Mouse (Mus musculus) erythroblast, embryonic 14.5 days (primary cell): ENCODE data around the gene Pde3a. TPM values are rescaled to one million over a fixed set of nuclear protein-coding genes. Genes with fewer than 3 reads are reported as not detected.

Experiments
- H3K27me3 ChIP-seq: 2 replicates; pipeline ENCODE4 v1.6.1; 2012; ENCODE audit warnings: inconsistent platforms; ENCODE audit not compliant: control insufficient read depth
- H3K36me3 ChIP-seq: 2 replicates; pipeline ENCODE4 v1.6.1; 2012; ENCODE audit warnings: mild to moderate bottlenecking, inconsistent platforms; ENCODE audit not compliant: control insufficient read depth
- H3K4me1 ChIP-seq: 2 replicates; pipeline ENCODE4 v1.6.1; 2012; ENCODE audit warnings: inconsistent platforms; ENCODE audit not compliant: control insufficient read depth
- H3K4me3 ChIP-seq: replicated peaks from 2 replicates; pipeline ENCODE3; 2012; ENCODE audit warnings: moderate library complexity, mild to moderate bottlenecking, inconsistent platforms
- H3K9me3 ChIP-seq: 2 replicates; pipeline ENCODE4 v1.6.1; 2012; ENCODE audit warnings: low read length, inconsistent platforms, mixed read lengths; ENCODE audit not compliant: control insufficient read depth
- GATA1 ChIP-seq: IDR thresholded peaks from 2 replicates; pipeline ENCODE4 v1.6.1; 2012; ENCODE audit warnings: low read length, inconsistent platforms, mixed read lengths
- TAL1 ChIP-seq: IDR thresholded peaks from 3 replicates; pipeline ENCODE4 v1.6.1; 2012; ENCODE audit warnings: low read length, inconsistent platforms, mixed read lengths
- polyA plus RNA-seq: library from polyadenylated mRNA; stranded (reverse); fragments of >175 nt; gene quantifications from 2 replicates; pipeline ENCODE4 v1.2.3, GENCODE M21; 2012

Pde3a gene
- polyA plus RNA-seq, 1 experiment: not detected

DNA sequence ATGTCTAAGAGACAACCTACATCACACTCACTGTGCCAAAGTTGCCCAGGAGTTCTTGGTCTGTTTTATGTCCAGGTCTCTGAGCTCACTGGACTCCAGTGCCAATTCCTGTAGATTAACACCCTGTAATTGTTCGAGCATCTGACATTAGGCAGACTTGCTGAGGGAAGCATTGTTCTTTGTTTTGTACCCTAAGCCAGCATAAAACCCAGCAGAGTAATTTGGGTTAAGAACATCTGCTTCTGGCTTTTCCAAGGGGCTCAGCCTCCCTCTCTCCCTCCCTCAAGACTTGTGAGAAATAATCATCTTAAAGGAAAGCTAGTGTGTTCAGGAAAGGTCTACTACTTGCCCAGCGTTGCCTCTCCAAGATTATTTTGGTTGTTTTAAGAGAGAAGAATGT, 225.2 kb downstream of the Pde3a start:
- H3K4me3 ChIP-seq: no peak overlapping the region
- peaks cover 10% of the 10 kb centered on the region for H3K9me3 ChIP-seq
- no peaks in the 10 kb centered on the region for H3K27me3 ChIP-seq
- TF ChIP-seq TAL1 (no peak), GATA1 (no peak)
- H3K36me3 ChIP-seq: no peaks in the 10 kb centered on the region
- no peaks in the 10 kb centered on the region for H3K4me1 ChIP-seq

DNA sequence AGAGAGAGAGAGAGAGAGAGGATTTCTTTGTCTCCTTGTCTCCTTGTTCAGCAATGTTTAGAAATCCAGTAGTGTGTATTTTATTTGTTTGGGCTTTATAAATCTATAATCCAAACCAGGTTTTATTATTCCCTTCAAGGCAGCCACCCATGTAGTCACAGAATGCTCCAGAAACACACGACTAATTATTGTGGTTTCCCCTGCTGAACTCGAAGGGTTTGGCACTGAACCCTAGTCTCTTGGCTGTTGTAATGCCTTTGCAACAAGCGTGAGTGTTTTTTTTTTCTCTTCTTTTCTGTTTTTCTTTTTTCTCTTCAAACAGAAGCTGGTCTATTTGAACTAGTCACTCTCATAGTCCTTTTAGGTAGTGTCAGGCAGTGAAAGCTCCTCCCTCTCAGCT, 225.6 kb downstream of the Pde3a start:
- peaks cover 10% of the 10 kb centered on the region for H3K9me3 ChIP-seq
- no peaks in the 10 kb centered on the region for H3K4me1 ChIP-seq
- H3K4me3 ChIP-seq: no peak overlapping the region
- H3K27me3 ChIP-seq: no peaks in the 10 kb centered on the region
- TF ChIP-seq GATA1: no peak
- TF ChIP-seq TAL1: no peak
- H3K36me3 ChIP-seq: no peaks in the 10 kb centered on the region

DNA sequence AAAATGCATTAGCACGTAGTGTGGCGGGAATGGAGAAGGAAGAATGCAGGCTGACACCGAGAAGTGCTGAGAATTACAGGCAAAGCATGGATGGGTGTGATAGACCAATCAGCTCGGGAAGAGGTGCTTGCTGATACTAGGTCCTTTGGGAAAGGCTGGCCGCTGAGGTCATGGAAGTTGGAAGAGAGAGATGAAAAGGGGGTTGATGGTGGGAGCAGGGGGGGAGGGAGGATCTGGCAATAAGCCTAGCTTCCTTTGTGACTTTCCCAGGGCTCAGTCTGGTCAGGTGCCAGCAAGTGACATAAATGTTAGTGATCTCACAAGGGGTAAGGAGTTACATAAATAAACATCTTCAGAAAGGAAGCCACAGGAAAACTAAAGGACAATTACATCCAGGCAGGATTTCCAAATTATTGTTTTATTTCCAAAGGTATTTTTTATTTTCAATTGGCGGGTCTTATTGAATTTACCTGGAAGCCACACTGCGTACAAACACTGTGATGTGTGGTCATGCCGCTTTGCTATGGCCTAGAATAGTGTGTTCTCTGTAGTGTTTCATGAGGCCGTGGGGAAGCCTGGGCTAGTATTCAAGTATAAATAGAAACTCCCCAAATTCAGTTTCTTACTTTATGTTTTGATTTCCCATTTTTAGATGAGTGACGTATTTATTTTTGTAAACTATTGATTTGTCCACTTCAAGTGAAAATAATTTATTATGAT, 236.4 kb downstream of the Pde3a start:
- no peak for TF ChIP-seq TAL1
- no peak for TF ChIP-seq GATA1
- Histone ChIP-seq H3K4me3 (no peak overlapping the region), H3K27me3 (no peaks in the 10 kb centered on the region), H3K36me3 (no peaks in the 10 kb centered on the region), H3K9me3 (no peaks in the 10 kb centered on the region), H3K4me1 (no peaks in the 10 kb centered on the region)

DNA sequence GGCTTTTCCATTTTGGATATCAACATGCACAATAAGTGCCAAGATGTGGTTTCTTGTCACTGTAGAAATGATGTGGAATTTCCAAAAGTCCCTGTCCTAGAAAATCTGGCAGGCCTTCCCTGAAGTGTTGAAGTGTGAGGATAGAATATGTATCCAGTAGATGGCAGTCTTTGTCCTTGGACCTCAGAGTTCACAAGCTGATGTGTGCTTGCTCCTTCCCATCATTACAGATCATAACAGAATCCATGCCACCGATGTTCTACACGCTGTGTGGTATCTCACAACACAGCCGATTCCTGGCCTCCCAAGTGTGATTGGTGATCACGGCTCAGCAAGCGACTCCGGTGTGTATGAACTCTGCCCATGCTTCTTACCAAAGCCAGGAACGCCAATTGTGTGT, 238.2 kb downstream of the Pde3a start:
- no peaks in the 10 kb centered on the region for H3K4me1 ChIP-seq
- no peaks in the 10 kb centered on the region; the same call in 1 of the 2 replicates for H3K9me3 ChIP-seq
- no peaks in the 10 kb centered on the region for H3K36me3 ChIP-seq
- H3K4me3 ChIP-seq: no peak overlapping the region
- TF ChIP-seq GATA1: no peak
- no peak for TF ChIP-seq TAL1
- no peaks in the 10 kb centered on the region for H3K27me3 ChIP-seq

DNA sequence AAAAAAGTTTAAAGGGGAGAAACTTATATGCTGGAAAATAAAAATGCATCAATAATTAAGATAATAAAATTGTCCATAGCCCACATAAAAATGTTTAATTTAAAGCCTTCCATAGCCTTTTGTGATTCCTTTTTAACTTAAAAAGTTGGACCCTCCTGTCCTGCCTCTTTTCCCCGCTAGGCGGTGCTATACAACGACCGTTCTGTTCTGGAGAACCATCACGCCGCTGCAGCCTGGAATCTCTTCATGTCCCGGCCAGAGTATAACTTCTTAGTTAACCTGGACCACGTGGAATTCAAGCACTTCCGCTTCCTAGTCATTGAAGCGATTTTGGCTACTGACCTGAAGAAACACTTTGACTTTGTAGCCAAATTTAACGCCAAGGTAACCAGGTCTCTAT, 239.6 kb downstream of the Pde3a start:
- no peaks in the 10 kb centered on the region; the same call in 1 of the 2 replicates for H3K9me3 ChIP-seq

DNA sequence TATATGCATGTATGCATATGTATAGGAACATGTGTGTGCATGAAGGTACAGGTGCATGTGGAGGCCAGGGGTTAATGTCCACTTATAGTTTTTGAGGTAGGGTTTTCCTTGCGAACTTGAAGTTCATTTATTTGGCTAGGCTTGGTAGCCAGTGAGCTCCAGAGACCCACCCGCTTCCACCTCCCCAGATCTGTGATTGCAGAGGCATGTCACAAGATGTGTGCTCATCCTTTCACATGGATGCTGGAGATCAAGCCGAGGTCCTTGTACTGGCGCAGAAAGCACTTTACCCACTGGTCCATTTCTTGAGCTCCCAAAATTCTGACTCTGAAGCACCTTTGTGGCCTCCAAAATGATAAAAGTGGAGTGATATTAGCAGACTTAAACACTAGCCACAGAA, 245.8 kb downstream of the Pde3a start:
- Histone ChIP-seq H3K36me3 (no peaks in the 10 kb centered on the region), H3K9me3 (no peaks in the 10 kb centered on the region; the same call in 1 of the 2 replicates), H3K27me3 (no peaks in the 10 kb centered on the region), H3K4me1 (no peaks in the 10 kb centered on the region), H3K4me3 (no peak overlapping the region)
- TF ChIP-seq GATA1: no peak
- TF ChIP-seq TAL1: no peak

More for the DNA sequence above, 239.6 kb downstream of the Pde3a start:
- TF ChIP-seq TAL1 (no peak), GATA1 (no peak)
- Histone ChIP-seq H3K4me1 (no peaks in the 10 kb centered on the region), H3K4me3 (no peak overlapping the region), H3K36me3 (no peaks in the 10 kb centered on the region), H3K27me3 (no peaks in the 10 kb centered on the region)

DNA sequence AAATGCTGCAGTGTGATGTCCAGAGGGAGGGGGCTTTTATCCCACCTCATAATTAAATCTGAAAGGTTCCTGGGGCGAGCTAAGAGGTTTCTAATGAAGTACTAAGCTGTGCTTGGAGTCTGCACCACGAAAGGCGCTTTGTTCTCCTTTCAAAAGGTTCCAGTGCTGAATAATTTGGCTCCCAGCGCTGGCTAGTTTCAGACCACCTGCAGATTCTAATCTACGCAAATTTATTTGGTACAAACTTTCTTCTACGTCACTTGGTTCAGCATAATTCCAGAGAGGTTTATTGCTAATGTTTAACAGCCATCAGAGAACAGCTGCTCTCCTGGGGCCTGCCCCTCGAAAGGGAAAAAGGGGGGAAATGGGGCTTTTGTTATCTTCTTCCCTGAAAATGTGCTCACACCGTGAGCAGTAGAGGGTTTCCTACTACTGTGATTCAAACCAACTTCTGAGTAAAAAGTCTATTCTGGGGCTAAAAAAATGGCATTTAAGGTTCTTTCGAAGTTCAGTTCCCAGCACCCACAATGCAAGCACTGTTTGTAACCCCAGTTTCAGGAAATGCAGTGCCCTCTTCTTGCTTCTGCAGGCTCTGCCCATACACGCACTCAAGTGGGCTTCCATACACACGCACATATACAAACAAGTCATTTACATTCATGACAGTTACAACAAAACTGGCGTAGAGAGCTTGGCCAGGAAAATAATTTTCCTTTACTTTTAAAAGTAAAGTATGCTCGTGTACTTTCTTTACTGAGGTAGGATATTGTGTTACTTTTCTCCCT, 246.8 kb downstream of the Pde3a start:
- Histone ChIP-seq H3K9me3 (no peaks in the 10 kb centered on the region; the same call in 1 of the 2 replicates), H3K36me3 (no peaks in the 10 kb centered on the region), H3K4me1 (no peaks in the 10 kb centered on the region), H3K4me3 (no peak overlapping the region), H3K27me3 (no peaks in the 10 kb centered on the region)
- TF ChIP-seq GATA1: no peak
- TF ChIP-seq TAL1: no peak

DNA sequence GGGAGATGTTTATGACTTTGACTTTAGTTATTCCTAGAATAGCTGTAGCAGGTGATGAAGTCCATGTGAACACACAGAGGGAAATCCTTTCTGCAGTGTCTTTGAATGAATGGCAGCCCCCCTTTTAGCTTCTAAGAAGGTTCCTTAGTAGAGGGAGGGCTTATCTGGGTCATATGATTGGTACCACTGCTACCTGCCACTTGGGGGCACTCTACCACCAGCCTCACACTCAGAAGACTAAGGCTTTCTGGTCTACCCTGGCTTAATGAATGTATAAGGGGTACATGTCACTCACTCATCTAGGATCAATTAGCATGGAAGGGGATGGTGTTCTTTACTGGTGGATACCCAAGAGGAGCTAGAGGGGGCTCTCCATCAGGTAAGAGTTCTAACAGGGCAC, 250.4 kb downstream of the Pde3a start:
- Histone ChIP-seq H3K4me3 (no peak overlapping the region), H3K27me3 (no peaks in the 10 kb centered on the region), H3K4me1 (no peaks in the 10 kb centered on the region), H3K9me3 (0 out of 2 replicates have a peak, but pooled peaks cover 2% of the 10 kb centered on the region), H3K36me3 (no peaks in the 10 kb centered on the region)
- no peak for TF ChIP-seq TAL1

DNA sequence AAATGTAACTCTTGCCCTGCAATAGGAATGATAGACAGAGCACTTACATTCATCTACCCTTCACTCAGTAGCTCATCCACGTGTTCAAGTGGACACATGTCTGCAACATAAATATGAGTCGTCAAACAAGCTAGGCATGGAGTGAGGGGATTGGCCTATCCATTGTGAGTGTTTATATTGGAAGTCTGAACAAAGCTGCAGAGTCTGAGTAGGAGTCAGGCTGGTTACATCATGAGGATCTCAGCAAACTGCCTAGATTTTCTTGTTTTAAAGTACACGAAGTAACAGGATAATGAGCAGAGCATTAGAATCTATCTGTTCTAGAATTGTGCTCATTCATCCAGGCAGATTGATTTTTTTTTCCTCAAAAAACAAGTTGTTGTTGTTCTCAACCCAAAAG, 252.1 kb downstream of the Pde3a start:
- TF ChIP-seq TAL1 (no peak), GATA1 (no peak)
- H3K9me3 ChIP-seq: 0 out of 2 replicates have a peak, but pooled peaks cover 2% of the 10 kb centered on the region
- no peaks in the 10 kb centered on the region for H3K4me1 ChIP-seq
- no peaks in the 10 kb centered on the region for H3K27me3 ChIP-seq
- no peak overlapping the region for H3K4me3 ChIP-seq
- H3K36me3 ChIP-seq: no peaks in the 10 kb centered on the region
